Mouse (Mus musculus) limb, embryonic 14.5 days (tissue): ENCODE results near the gene Gm17606. TPM values are rescaled to one million over a fixed set of nuclear protein-coding genes. Genes with fewer than 3 reads are reported as not detected.

Source experiments
- ATAC-seq: fragments of 200-750 bp; cut with Nextera tagmentation; 2 replicates; pipeline ENCODE4 v1.8.0; 2017; ENCODE audit warnings: low read depth, moderate number of reproducible peaks, moderate TSS enrichment; ENCODE audit not compliant: low FRiP score
- DNase-seq: peaks from one replicate; pipeline ENCODE4 v3.0.0-alpha.2; 2015; ENCODE audit warnings: low spot score
- H3K27ac ChIP-seq: fragments of 300-500 bp; sonication (generic); replicated peaks from 2 replicates; pipeline ENCODE4 v1.5.1; 2014; ENCODE audit warnings: low read depth, mild to moderate bottlenecking, low read length, moderate library complexity, mixed read lengths
- H3K27me3 ChIP-seq: fragments of 300-500 bp; sonication (generic); 2 replicates; pipeline ENCODE4 v1.6.1; 2014; ENCODE audit warnings: low read length, mixed read lengths; ENCODE audit not compliant: control insufficient read depth, insufficient read depth
- H3K36me3 ChIP-seq: fragments of 300-500 bp; sonication (generic); 2 replicates; pipeline ENCODE4 v1.6.1; 2014; ENCODE audit warnings: mild to moderate bottlenecking, low read length, moderate library complexity, mixed read lengths; ENCODE audit not compliant: control insufficient read depth, insufficient read depth
- H3K4me1 ChIP-seq: fragments of 300-500 bp; sonication (generic); 2 replicates; pipeline ENCODE4 v1.6.1; 2014; ENCODE audit warnings: antibody characterized with exemption, low read length, mixed read lengths; ENCODE audit not compliant: control insufficient read depth, insufficient read depth
- H3K4me2 ChIP-seq: fragments of 300-500 bp; sonication (generic); replicated peaks from 2 replicates; pipeline ENCODE4 v1.6.1; 2014; ENCODE audit warnings: low read depth, mild to moderate bottlenecking, low read length, moderate library complexity; ENCODE audit not compliant: severe bottlenecking
- H3K4me3 ChIP-seq: fragments of 300-500 bp; sonication (generic); replicated peaks from 2 replicates; pipeline ENCODE4 v1.5.1; 2014; ENCODE audit warnings: low read length
- H3K9ac ChIP-seq: fragments of 300-500 bp; sonication (generic); 2 replicates; pipeline ENCODE4 v1.6.1; 2014; ENCODE audit warnings: mild to moderate bottlenecking, low read depth, low read length, moderate library complexity; ENCODE audit not compliant: severe bottlenecking
- H3K9me3 ChIP-seq: fragments of 300-500 bp; sonication (generic); 2 replicates; pipeline ENCODE4 v1.6.1; 2016; ENCODE audit warnings: low read length; ENCODE audit not compliant: control insufficient read depth
- POLR2A ChIP-seq: fragments of 200-500 bp; IDR thresholded peaks from 2 replicates; pipeline ENCODE4 v1.8.0; 2012; ENCODE audit warnings: inconsistent platforms, mild to moderate bottlenecking, moderate library complexity, borderline replicate concordance; ENCODE audit not compliant: insufficient read depth, insufficient read length; ENCODE audit errors: extremely low read depth
- WGBS: fragments of 180-500 bp; shearing (Covaris S2); extraction: QIAGEN DNeasy Blood & Tissue Kit; methylation state at CpG from one replicate; pipeline ENCODE4 v1.1.7; 2014; 5-methylcytosine and 5-hydroxymethylcytosine counted together
- polyA plus RNA-seq, 2 experiments: library from polyadenylated mRNA; depleted of rRNA in 1 of 2; stranded (reverse) in 1 of 2; unstranded in 1 of 2; fragments of >200 nt; fragmentation: Nextera tagmentation in 1 of 2; extraction: Ambion mirVana in 1 of 2; gene quantifications; 2 replicates each; pipeline versions ENCODE4 v1.2.1 to v1.2.3; 2012 to 2014

Gene Gm17606
- polyA plus RNA-seq, 2 experiments = not detected

DNA sequence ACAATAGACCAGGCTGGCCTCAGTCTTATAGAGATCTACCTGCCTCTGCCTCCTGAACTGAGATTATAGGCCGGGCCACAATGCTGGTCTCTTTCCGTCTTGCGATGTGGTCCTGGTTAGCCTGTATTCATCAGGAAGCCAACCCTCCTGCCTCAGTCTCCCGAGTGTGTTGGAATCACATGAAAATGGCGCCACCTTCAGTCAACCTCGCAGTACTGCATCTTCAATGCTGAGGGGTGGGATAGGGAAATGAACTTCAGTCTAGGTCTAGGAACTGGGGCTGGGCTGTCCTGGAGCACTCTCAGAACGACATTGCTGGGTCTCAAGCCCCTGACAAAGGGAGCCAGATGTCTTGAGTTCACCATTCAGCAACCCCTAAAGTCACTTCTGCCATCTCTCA is 43.7 kb upstream of the Gm17606 start:
- no peak overlapping the region for H3K9ac ChIP-seq
- H3K27ac ChIP-seq = no peak overlapping the region
- DNase-seq (no peak), ATAC-seq (no peak)
- WGBS = 72% methylated on average over 7 of the region's 7 CpGs
- TF ChIP-seq POLR2A = no peak
- H3K4me2 ChIP-seq = no peak overlapping the region
- H3K4me1 ChIP-seq = no peaks in the 10 kb centered on the region
- H3K27me3 ChIP-seq = no peaks in the 10 kb centered on the region
- H3K4me3 ChIP-seq = no peak overlapping the region
- peaks cover 13% of the 10 kb centered on the region; the same call in 1 of the 2 replicates for H3K36me3 ChIP-seq
- H3K9me3 ChIP-seq = no peaks in the 10 kb centered on the region

DNA sequence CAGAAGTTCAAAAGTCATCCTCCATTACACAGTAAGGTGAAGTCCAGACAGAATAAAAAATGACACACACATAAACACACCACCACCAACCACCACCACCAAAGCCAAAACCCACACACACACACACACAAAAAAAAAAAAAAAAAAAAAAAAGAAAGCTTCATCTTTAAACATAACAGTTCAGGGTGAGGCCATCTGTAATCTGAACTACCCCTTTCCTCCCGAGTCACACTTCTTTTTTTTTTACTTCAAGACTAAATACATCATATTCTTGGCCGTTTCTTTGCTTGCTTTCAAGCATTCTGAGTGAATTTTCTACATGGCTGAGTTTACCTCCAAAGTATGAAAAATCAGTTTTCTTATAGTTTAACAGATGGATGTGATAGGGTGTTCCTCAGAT is 39.2 kb upstream of the Gm17606 start:
- ATAC-seq = no peak
- DNase-seq = no peak
- Histone ChIP-seq H3K9me3 (no peaks in the 10 kb centered on the region), H3K27ac (no peak overlapping the region), H3K4me1 (peaks cover 18% of the 10 kb centered on the region), H3K9ac (no peak overlapping the region), H3K4me2 (no peak overlapping the region), H3K36me3 (no peaks in the 10 kb centered on the region; the same call in 1 of the 2 replicates), H3K4me3 (no peak overlapping the region), H3K27me3 (no peaks in the 10 kb centered on the region)
- no peak for TF ChIP-seq POLR2A
- WGBS = 80% methylated on average over 2 of the region's 2 CpGs

DNA sequence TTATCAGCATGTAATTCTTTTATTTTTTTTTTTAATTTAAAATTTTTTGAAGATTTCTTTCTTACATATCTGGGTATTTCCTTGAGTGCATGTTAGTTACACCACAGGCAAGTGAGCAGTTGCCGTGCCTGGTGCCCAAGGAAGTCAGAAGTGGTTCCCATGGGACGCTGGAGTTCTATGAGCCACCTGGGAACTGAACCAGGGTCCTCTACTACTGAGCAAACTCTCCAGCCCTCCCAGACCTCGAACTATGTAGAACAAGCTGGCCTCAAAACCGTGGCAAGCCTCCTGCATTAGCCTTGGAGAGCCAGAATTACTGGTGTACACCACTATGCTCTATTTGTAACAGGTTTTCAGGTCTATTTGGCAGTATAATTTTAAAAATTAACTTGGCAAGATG is 38.1 kb upstream of the Gm17606 start:
- peak; percentile 1; the same call in 1 of the 2 replicates for ATAC-seq

DNA sequence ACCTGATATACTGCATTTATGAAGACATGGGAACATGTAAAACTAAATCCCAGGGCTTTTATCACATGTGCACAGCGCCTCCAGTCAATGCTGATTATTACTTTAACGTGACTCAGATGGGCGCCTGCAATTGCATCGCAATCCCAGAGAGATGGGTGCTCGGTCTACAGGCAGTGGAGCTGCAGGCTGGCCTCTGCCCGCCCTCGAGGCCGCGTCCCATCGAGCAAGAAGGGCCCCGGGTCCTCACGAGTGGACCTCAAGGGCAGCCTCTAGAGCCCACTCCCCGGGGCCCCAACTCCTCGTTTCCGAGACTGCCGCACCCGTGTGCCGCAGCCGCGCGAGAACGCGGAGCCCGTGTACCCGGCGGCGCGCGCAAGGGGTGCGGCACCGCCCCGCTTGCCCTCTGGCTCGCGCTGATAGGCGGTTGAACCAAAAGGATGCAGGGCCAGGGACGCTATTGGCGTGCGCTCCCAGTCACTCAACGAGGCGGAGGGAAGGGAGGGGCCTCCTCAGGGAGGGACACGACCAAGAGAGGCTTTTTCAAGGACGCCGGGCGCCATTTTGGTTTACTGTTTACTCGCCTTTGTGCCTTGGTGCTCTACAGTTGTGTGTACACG is 37.6 kb upstream of the Gm17606 start:
- H3K4me2 ChIP-seq = peak overlapping the region; percentile 44
- ATAC-seq (peak; percentile 98), DNase-seq (peak; percentile 98)
- H3K27ac ChIP-seq = peak overlapping the region; percentile 90
- H3K4me1 ChIP-seq = peaks cover 18% of the 10 kb centered on the region
- H3K9ac ChIP-seq = peak overlapping the region; percentile 84
- H3K27me3 ChIP-seq = no peaks in the 10 kb centered on the region
- H3K36me3 ChIP-seq = no peaks in the 10 kb centered on the region
- H3K9me3 ChIP-seq = no peaks in the 10 kb centered on the region
- peak; percentile 88 for TF ChIP-seq POLR2A
- peak overlapping the region; percentile 62 for H3K4me3 ChIP-seq
- under 1% methylated on average over 44 of the region's 46 CpGs for WGBS

More for the DNA sequence above, 38.1 kb upstream of the Gm17606 start:
- 35% methylated on average over 4 of the region's 4 CpGs for WGBS
- Histone ChIP-seq H3K9ac (peak overlapping the region; percentile 84; the same call in 1 of the 2 replicates), H3K36me3 (no peaks in the 10 kb centered on the region), H3K4me3 (peak overlapping the region; percentile 62), H3K27me3 (no peaks in the 10 kb centered on the region), H3K9me3 (no peaks in the 10 kb centered on the region), H3K27ac (peak overlapping the region; percentile 90), H3K4me1 (peaks cover 18% of the 10 kb centered on the region), H3K4me2 (peak overlapping the region; percentile 44)
- no peak for DNase-seq
- TF ChIP-seq POLR2A = no peak

DNA sequence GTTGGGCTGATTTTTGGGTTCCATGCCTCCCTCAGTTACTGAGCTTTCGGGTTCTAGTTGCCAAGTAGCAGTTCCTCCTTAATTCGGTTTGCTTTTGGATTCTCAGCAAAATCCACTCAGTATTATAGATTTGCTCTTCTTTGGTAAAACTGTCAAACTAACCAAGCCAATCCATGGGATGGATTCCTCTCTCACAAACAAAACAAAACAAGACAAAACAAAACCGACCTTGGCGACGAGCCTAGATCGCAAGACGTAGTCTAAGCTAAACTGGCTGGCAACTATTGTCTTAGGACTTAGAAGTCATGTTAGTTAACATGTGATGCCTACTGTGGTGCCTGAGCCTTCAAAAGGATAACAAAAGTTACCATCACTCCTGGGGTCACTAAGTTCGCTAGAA is 37.1 kb upstream of the Gm17606 start:
- H3K27ac ChIP-seq = peak overlapping the region; percentile 90
- no peaks in the 10 kb centered on the region for H3K36me3 ChIP-seq
- H3K4me3 ChIP-seq = peak overlapping the region; percentile 62
- 82% methylated on average over 8 of the region's 8 CpGs for WGBS
- peaks cover 18% of the 10 kb centered on the region for H3K4me1 ChIP-seq
- DNase-seq = no peak
- no peaks in the 10 kb centered on the region for H3K27me3 ChIP-seq
- H3K9ac ChIP-seq = peak overlapping the region; percentile 84; the same call in 1 of the 2 replicates
- no peak for ATAC-seq
- no peaks in the 10 kb centered on the region for H3K9me3 ChIP-seq
- H3K4me2 ChIP-seq = peak overlapping the region; percentile 44
- no peak for TF ChIP-seq POLR2A
